Mouse (Mus musculus) midbrain, embryonic 13.5 days (tissue): Measurements from ENCODE around the gene Pmpca. TPM values are rescaled to one million over a fixed set of nuclear protein-coding genes. Genes with fewer than 3 reads are reported as not detected.
"Not testable (repeated sequence)": the region's sequence is repeated elsewhere in the genome, so short reads cannot be mapped to it uniquely, and the experiment has no call there.

Source experiments
- ATAC-seq: fragments of 200-750 bp; cut with Nextera tagmentation; 2 replicates; pipeline ENCODE4 v1.8.0; 2017; ENCODE audit warnings: mild to moderate bottlenecking, moderate TSS enrichment, moderate library complexity
- H3K27ac ChIP-seq: fragments of 300-500 bp; sonication (generic); 2 replicates; pipeline ENCODE4 v1.5.1; 2015; ENCODE audit warnings: inconsistent platforms, mild to moderate bottlenecking, moderate library complexity
- H3K27me3 ChIP-seq: fragments of 300-500 bp; sonication (generic); 2 replicates; pipeline ENCODE4 v1.6.1; 2015; ENCODE audit warnings: mild to moderate bottlenecking, inconsistent platforms
- H3K36me3 ChIP-seq: fragments of 300-500 bp; sonication (generic); 2 replicates; pipeline ENCODE4 v1.6.1; 2015; ENCODE audit warnings: mild to moderate bottlenecking, inconsistent platforms
- H3K4me1 ChIP-seq: fragments of 300-500 bp; sonication (generic); replicated peaks from 2 replicates; pipeline ENCODE4 v1.6.1; 2015; ENCODE audit warnings: inconsistent platforms
- H3K4me2 ChIP-seq: fragments of 300-500 bp; sonication (generic); replicated peaks from 2 replicates; pipeline ENCODE4 v1.6.1; 2015; ENCODE audit warnings: moderate library complexity, mild to moderate bottlenecking, inconsistent platforms
- H3K4me3 ChIP-seq: fragments of 300-500 bp; sonication (generic); replicated peaks from 2 replicates; pipeline ENCODE4 v1.5.1; 2015; ENCODE audit warnings: mild to moderate bottlenecking, inconsistent platforms
- H3K9ac ChIP-seq: fragments of 300-500 bp; sonication (generic); replicated peaks from 2 replicates; pipeline ENCODE4 v1.6.1; 2015; ENCODE audit warnings: mild to moderate bottlenecking, inconsistent platforms
- H3K9me3 ChIP-seq: fragments of 300-500 bp; sonication (generic); 2 replicates; pipeline ENCODE4 v1.6.1; 2016; ENCODE audit warnings: mild to moderate bottlenecking, inconsistent platforms
- WGBS: fragments of 180-500 bp; shearing (Covaris S2); methylation state at CpG from one replicate; pipeline ENCODE4 v1.1.7; 2015; 5-methylcytosine and 5-hydroxymethylcytosine counted together
- polyA plus RNA-seq: library from polyadenylated mRNA; unstranded; fragments of >200 nt; fragmentation: Nextera tagmentation; extraction: Ambion mirVana; gene quantifications from 2 replicates; pipeline ENCODE4 v1.2.1, GENCODE M21; 2015

Gene Pmpca
- polyA plus RNA-seq, 1 experiment from 2014 or later = 107 TPM

DNA sequence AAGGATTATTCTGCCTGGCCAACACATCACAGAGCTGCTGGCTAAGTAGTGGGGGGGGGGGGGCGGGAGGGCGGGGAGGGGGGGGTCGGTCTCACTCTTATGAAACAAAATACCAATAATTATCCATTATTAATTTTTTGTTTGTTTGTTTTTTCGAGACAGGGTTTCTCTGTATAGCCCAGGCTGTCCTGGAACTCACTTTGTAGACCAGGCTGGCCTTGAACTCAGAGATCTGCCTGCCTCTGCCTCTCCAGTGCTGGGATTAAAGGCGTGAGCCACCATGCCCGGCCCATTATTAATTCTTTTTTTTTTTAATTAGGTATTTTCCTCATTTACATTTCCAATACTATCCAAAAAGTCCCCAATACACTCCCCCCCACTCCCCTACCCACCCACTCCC is 8.3 kb upstream of the Pmpca start:
- ATAC-seq = peak; percentile 28; the same call in 1 of the 2 replicates
- H3K9ac ChIP-seq = peak overlapping the region; percentile 89
- not testable (repeated sequence) for H3K9me3 ChIP-seq, H3K27ac ChIP-seq, H3K27me3 ChIP-seq
- WGBS = 29% methylated on average over 6 of the region's 6 CpGs
- H3K4me1 ChIP-seq = peaks cover 22% of the 10 kb centered on the region
- H3K4me2 ChIP-seq = peak overlapping the region; percentile 93
- H3K4me3 ChIP-seq = peak overlapping the region; percentile 81
- peaks cover 71% of the 10 kb centered on the region for H3K36me3 ChIP-seq

- Histone ChIP-seq H3K4me3 (peak overlapping the region; percentile 98), H3K9ac (peak overlapping the region; percentile 96; the same call in 1 of the 2 replicates), H3K36me3 (peaks cover 75% of the 10 kb centered on the region), H3K27ac (no peak overlapping the region), H3K4me2 (peak overlapping the region; percentile 97), H3K27me3 (no peaks in the 10 kb centered on the region), H3K4me1 (peaks cover 24% of the 10 kb centered on the region), H3K9me3 (no peaks in the 10 kb centered on the region)
- 95% methylated on average over 3 of the region's 3 CpGs for WGBS
- no peak for ATAC-seq
These were observed 1.4 kb upstream of the Pmpca start for GRCm38 (mm10) chr2:26387713-26388112.

GRCm38 (mm10) chr2:26388682-26389153 is 421 bp upstream of the Pmpca start:
- H3K27me3 ChIP-seq = no peaks in the 10 kb centered on the region
- H3K9ac ChIP-seq = peak overlapping the region; percentile 96
- WGBS = under 1% methylated on average over 40 of the region's 45 CpGs
- peaks cover 24% of the 10 kb centered on the region for H3K4me1 ChIP-seq
- H3K27ac ChIP-seq = peak overlapping the region; percentile 75
- H3K4me2 ChIP-seq = peak overlapping the region; percentile 97
- H3K36me3 ChIP-seq = peaks cover 75% of the 10 kb centered on the region
- no peaks in the 10 kb centered on the region for H3K9me3 ChIP-seq
- peak; percentile 73 for ATAC-seq
- peak overlapping the region; percentile 98 for H3K4me3 ChIP-seq

DNA sequence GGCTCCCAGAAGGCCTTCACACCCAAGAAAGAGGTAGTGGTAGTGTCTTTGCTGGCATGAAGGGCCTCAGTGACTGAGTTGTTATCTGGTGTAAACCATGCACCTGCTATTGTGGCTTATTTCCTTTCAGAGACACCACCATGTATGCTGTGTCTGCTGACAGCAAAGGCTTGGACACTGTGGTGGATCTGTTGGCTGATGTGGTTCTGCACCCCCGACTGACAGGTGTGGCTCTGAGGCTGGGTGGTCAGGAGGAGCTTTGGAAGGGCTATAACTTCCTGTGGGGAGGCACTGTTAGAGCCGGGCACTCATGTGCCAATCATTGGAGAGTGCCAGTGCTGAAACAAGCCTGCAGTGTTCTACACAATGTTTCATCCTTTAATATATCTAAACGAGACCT is 1.8 kb downstream of the Pmpca start:
- Histone ChIP-seq H3K4me1 (peaks cover 24% of the 10 kb centered on the region), H3K4me3 (no peak overlapping the region), H3K9me3 (no peaks in the 10 kb centered on the region), H3K36me3 (peaks cover 75% of the 10 kb centered on the region), H3K27ac (no peak overlapping the region), H3K27me3 (no peaks in the 10 kb centered on the region), H3K4me2 (no peak overlapping the region), H3K9ac (no peak overlapping the region)
- 92% methylated on average over 3 of the region's 3 CpGs for WGBS
- no peak for ATAC-seq

DNA sequence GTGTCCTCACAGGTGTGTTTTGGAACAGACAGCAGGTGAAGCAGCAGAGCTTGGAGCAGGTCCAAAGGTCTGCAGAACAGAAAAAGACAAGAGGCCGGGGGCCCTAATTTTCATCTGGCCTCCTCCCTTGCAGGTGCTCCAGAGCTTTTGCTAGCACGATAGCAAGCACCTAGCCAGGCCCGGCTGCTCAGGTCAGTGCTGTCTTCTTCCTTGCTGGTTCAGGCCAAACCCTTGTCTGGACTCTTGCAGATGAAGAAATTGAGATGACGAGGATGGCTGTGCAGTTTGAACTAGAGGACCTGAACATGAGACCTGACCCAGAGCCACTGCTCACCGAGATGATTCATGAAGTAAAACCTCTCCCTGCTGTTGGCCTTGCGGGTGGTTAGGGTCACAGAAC is 2.5 kb downstream of the Pmpca start:
- H3K4me1 ChIP-seq = peaks cover 24% of the 10 kb centered on the region
- H3K36me3 ChIP-seq = peaks cover 75% of the 10 kb centered on the region
- H3K27ac ChIP-seq = no peak overlapping the region
- no peak overlapping the region for H3K4me2 ChIP-seq
- no peaks in the 10 kb centered on the region for H3K27me3 ChIP-seq
- H3K4me3 ChIP-seq = no peak overlapping the region
- no peak overlapping the region for H3K9ac ChIP-seq
- H3K9me3 ChIP-seq = no peaks in the 10 kb centered on the region
- ATAC-seq = no peak
- WGBS = 92% methylated on average over 6 of the region's 6 CpGs

GRCm38 (mm10) chr2:26398978-26399377 is 9.8 kb downstream of the Pmpca start:
- no peak overlapping the region for H3K27ac ChIP-seq
- H3K4me1 ChIP-seq = no peaks in the 10 kb centered on the region
- no peaks in the 10 kb centered on the region for H3K9me3 ChIP-seq
- H3K9ac ChIP-seq = no peak overlapping the region
- peaks cover 88% of the 10 kb centered on the region for H3K36me3 ChIP-seq
- ATAC-seq = no peak
- no peak overlapping the region for H3K4me2 ChIP-seq
- no peaks in the 10 kb centered on the region for H3K27me3 ChIP-seq
- 92% methylated on average over 8 of the region's 8 CpGs for WGBS
- no peak overlapping the region for H3K4me3 ChIP-seq

- no peaks in the 10 kb centered on the region for H3K27me3 ChIP-seq
- H3K4me2 ChIP-seq = no peak overlapping the region
- H3K9me3 ChIP-seq = no peaks in the 10 kb centered on the region
- peaks cover 82% of the 10 kb centered on the region for H3K36me3 ChIP-seq
- no peak overlapping the region for H3K9ac ChIP-seq
- peaks cover 1% of the 10 kb centered on the region for H3K4me1 ChIP-seq
- 90% methylated on average over 5 of the region's 5 CpGs for WGBS
- ATAC-seq = no peak
- H3K4me3 ChIP-seq = no peak overlapping the region
- no peak overlapping the region for H3K27ac ChIP-seq
These were observed 10.5 kb downstream of the Pmpca start for GRCm38 (mm10) chr2:26399647-26400046.

- no peak for ATAC-seq
- Histone ChIP-seq H3K27me3 (no peaks in the 10 kb centered on the region), H3K36me3 (peaks cover 75% of the 10 kb centered on the region), H3K9me3 (no peaks in the 10 kb centered on the region), H3K9ac (no peak overlapping the region), H3K27ac (no peak overlapping the region), H3K4me1 (peaks cover 8% of the 10 kb centered on the region), H3K4me3 (no peak overlapping the region), H3K4me2 (no peak overlapping the region)
- WGBS = 93% methylated on average over 5 of the region's 5 CpGs
These were observed 11.2 kb downstream of the Pmpca start for GRCm38 (mm10) chr2:26400296-26400695.

DNA sequence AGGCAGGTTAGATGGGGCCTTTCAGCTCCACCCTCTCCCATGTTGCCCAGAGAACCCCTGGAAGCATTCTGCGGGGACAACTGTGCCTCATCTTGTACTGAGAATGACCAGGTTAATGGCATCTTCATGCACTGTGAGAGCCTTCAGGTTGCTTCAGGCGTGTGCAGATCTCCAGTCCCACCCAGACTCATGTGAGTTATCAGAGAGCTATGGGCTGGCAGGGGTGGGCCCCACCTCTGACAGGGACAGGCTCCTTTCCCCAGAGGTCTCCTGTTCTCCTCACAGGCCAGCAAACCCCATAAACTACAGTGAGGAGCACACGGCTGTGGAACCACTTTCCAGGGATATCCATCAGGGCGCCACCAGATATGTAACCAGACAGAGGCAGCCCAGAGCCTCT is 11.9 kb downstream of the Pmpca start:
- no peak overlapping the region for H3K4me2 ChIP-seq
- no peak for ATAC-seq
- WGBS = 95% methylated on average over 4 of the region's 4 CpGs
- no peaks in the 10 kb centered on the region for H3K9me3 ChIP-seq
- H3K4me3 ChIP-seq = no peak overlapping the region
- peaks cover 68% of the 10 kb centered on the region for H3K36me3 ChIP-seq
- H3K4me1 ChIP-seq = peaks cover 15% of the 10 kb centered on the region
- H3K27ac ChIP-seq = no peak overlapping the region
- H3K9ac ChIP-seq = no peak overlapping the region
- no peaks in the 10 kb centered on the region for H3K27me3 ChIP-seq

- Histone ChIP-seq H3K4me2 (no peak overlapping the region), H3K27ac (no peak overlapping the region), H3K9me3 (no peaks in the 10 kb centered on the region), H3K27me3 (no peaks in the 10 kb centered on the region), H3K4me3 (no peak overlapping the region), H3K9ac (no peak overlapping the region), H3K36me3 (peaks cover 55% of the 10 kb centered on the region), H3K4me1 (peaks cover 28% of the 10 kb centered on the region)
- WGBS = 88% methylated on average over 1 of the region's 1 CpGs
- no peak for ATAC-seq
These were observed 13.1 kb downstream of the Pmpca start for GRCm38 (mm10) chr2:26402265-26402664.

DNA sequence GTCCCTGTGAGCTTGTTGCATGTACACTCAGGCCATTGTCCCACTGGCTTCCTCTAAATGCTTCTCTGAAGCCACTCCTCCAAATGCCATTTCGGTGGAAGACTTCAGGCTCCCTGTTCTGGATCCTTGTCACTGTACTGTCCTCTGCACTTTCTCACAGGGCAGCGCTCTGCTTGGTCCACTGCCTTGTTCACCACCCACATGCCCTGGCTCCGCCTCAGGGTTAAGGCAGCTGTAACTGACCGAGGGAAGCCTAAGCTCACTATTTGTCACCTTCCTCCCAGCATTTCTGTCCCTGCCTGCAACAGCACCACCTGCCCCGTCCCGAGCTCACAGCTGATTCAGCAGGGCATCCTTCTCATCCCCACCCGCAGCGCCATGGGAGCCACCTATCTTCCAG is 14.2 kb downstream of the Pmpca start:
- no peak overlapping the region for H3K4me3 ChIP-seq
- H3K9ac ChIP-seq = no peak overlapping the region
- 84% methylated on average over 8 of the region's 8 CpGs for WGBS
- no peak overlapping the region for H3K27ac ChIP-seq
- H3K9me3 ChIP-seq = no peaks in the 10 kb centered on the region
- H3K36me3 ChIP-seq = peaks cover 46% of the 10 kb centered on the region
- ATAC-seq = no peak
- H3K4me2 ChIP-seq = no peak overlapping the region
- H3K4me1 ChIP-seq = peaks cover 38% of the 10 kb centered on the region
- H3K27me3 ChIP-seq = no peaks in the 10 kb centered on the region

DNA sequence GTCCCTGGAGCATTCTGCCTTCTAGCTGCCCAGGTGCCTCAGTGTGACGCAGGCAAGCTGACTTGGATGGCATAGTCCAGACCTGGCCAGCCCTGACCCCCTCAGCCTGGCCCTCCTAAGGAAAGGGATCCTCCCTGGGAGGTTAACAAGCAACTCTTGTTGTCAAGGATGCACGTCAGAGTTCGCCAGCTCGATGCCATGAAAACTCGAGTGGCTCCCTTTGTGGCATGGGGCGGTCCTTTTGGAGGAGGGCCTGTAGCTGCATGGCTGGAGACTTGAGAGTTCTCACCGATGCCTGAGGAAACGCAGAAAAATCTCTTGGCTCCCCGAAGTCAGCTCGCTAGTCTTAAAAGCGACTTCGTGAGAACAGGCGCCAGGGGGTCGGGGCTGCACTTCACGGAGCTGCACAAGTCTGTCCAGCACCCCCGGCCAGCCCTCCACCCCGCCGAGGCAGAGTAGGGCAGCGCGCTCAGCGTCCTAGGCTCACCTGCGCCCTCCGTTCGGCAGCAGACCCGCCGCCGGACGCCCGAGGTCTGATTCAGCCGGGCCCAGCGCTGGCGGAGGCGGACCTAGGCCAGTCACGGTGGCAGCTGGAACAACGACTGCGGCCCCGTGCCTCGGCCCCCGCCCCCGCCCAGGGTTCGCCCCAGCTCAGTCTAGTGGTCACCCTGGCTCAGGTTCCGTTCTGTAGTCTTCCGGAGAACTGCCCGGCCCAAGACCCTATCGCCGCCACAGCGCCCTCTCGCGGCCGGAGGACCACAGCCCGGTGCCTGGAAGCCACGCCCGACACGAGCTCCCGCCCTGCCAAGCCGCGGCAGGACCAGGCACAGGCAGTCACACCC is 19.6 kb downstream of the Pmpca start, which contains the start of gene Inpp5e:
Gene Inpp5e (minus strand): TSS at position 689 of the 842 bp plus-strand sequence.
- Histone ChIP-seq H3K9me3 (no peaks in the 10 kb centered on the region), H3K4me1 (peaks cover 44% of the 10 kb centered on the region), H3K27me3 (no peaks in the 10 kb centered on the region), H3K27ac (peak within 1 kb of the TSS; percentile 81), H3K4me3 (peak within 1 kb of the TSS; percentile 97), H3K36me3 (peaks cover 32% of the 10 kb centered on the region), H3K9ac (peak within 1 kb of the TSS; percentile 96), H3K4me2 (peak within 1 kb of the TSS; percentile 93)
- peak; percentile 96 for ATAC-seq
- under 1% methylated on average over 57 of the region's 57 CpGs for WGBS
